Mouse (Mus musculus): ENCODE results near the gene Zbtb25.

Zbtb25 gene

DNA sequence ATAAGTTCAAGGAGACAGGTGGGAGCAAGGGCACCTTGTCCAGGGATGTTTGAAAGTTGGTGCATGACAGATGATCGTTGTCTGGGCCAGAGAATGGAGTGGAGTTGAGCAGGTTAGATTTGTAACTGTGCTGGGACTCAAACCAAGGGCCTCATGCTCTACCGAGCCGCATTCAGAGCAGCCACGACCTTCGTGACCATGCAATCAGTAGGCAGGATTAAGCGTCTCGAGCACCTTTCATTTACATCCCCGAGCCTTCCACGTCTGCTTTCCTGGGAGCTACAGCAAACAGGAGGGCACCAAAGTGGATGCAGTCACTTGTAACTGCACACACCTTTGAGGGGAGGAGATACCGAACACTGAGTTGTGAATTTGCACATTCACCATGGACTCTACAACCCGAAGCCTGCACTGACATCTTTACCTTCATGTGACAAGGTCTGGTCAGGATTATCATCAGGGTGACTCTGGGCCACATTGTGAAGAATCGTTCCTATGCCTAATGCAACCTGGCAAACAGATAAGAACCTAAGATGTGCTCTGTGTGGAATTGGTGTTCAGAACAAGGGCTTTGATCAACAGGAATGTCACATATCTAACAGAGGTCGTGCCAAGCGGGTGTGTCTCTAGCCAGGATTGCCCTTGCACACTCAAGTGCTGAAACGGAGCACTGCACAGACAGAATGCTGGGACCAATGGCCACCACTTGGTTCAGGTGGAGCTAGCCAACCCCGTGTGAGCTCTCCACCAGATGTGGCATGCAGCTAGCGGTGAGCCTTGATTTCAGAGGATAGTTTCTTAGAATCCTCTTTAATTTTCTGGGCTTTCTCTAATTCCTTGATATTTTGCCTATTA, 33.1 kb downstream of the Zbtb25 start:
- DNase-seq (ENCODE audit: low read depth, low spot score): peak; percentile 44

GRCm38 (mm10) chr12:76335641-76336040, 33.8 kb downstream of the Zbtb25 start:
- DNase-seq (ENCODE audit: low read depth, low spot score): no peak

DNA sequence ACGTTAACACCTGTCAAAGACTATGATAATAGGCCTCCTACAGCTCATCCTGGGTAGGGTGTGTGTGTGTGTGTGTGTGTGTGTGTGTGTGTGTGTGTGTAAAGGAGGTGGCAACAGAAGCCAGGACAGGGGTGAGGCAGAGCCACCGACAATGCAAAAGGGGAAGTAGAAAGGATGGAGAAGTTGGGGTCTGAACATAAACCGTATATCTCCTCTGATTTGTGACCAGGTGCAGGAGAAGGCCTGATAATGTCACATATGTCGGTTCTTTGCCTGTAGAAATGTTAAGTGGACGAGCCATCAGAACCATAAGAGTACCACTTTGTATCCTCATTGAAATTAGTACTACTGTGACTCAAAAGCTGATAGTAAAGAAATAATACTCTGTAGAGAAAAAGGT, 35.7 kb downstream of the Zbtb25 start:
- no peak for DNase-seq (ENCODE audit: low read depth, low spot score)

- no peak for DNase-seq (ENCODE audit: low read depth, low spot score)
Measured at GRCm38 (mm10) chr12:76328567-76329354, 40.6 kb downstream of the Zbtb25 start.

GRCm38 (mm10) chr12:76326437-76327220, 42.8 kb downstream of the Zbtb25 start:
- no peak for DNase-seq (ENCODE audit: low read depth, low spot score)

DNA sequence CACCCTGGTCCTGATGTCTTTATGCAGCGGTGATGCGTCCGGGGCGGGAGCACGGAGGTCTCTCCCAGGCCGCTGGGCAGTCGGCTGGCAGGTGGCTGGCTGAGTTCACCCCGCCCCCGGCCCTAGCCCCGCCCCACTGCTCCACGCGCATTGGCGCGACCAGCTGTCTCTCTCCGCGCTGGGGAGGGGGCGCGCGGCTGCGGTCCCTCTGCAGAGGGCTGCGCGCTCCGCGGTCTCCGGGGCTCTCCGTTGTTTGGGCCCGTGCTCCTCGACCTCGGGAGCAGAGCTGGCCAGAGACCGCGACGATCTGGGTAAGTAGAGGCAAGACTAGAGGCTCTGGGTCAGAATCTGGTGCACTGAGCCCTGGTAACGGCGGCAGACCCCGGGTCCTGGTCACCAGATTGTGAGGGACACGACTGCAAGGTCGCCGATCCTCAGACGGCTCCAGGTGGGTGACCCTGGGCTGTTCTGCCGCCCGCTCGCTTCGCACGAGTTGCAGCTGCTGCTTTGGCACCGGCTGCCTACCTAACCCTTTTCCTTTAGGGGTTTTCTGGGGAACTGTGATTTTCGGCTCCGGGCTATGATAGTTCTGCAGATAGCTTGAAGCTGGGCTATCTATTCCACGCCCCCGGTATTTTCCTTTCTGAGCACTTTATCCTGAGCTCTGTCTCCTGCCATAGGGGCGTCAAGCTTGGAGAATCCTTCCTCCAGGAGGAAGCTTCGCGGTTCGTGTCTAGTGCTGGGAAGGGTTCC, 44.5 kb downstream of the Zbtb25 start, which contains the start of gene Akap5:
Gene Akap5, plus strand, starts transcription at position 213 of the 753 bp plus-strand sequence.
- DNase-seq (ENCODE audit: low read depth, low spot score): peak; percentile 87

DNA sequence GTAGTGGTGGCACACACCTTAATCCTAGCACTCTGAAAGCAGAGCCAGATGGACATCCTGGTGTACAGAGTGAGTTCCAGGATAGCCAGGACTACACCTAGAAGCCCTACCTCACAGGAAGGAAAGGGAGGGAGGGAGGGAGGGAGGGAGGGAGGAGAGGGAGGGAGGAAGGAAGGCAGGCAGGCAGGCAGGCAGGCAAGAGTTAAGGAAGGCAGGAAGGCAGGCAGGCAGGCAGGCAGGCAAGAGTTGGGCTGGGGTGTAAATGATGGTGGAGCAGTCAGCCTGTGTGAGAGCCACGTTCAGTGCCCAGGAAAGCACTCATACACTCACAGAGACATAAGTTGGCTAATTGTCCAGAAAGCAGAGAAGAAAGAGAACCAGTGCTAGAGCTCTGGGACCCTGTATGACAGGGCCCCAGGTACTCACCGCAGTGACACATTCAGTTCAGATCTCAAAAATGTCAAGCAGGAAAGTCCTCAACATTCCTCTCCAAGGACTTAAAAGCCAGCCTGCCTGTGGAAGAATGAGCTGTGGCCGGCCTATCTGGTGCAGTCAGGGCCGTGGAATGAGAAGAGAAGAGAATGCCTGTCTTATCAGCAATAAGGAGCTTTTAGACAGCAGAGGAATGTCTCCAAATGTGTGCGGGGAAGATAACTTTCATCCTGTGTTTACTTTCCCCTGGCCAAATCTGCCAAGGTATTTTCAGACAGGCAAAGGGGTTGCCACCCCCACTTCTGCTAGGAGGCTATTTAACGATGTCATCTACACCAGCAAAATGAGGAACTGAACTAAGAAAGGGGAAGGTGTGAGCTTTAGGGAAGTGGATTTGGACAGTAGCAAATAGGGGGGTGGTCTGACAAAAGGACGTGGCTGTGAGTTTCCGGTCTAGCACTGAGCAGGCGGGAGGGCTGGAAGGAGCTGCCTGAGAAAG, 50.9 kb downstream of the Zbtb25 start:
- no peak for DNase-seq (ENCODE audit: low read depth, low spot score)

DNA sequence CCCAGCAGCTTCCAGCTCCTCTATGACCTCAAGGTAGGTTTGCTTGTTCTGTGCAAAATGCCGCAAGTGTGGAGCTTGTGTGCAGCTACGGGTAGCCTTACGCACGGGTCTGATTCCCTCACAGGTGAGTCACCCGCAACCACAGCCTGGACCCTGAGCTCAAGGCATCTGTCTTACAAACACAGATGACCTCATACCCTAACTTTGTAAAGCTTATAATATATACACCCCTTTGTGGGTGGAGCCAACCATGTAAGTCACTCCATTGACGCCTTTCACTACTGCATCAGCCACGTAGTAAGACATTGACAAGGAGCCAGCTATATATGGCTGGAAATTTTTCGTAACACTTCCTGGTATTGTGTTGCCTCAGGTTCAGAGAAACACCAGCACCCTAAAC, 57.5 kb downstream of the Zbtb25 start:
- DNase-seq (ENCODE audit: low read depth, low spot score): no peak

- no peak for DNase-seq (ENCODE audit: low read depth, low spot score)
Measured at GRCm38 (mm10) chr12:76311227-76311626, 58.2 kb downstream of the Zbtb25 start.

DNA sequence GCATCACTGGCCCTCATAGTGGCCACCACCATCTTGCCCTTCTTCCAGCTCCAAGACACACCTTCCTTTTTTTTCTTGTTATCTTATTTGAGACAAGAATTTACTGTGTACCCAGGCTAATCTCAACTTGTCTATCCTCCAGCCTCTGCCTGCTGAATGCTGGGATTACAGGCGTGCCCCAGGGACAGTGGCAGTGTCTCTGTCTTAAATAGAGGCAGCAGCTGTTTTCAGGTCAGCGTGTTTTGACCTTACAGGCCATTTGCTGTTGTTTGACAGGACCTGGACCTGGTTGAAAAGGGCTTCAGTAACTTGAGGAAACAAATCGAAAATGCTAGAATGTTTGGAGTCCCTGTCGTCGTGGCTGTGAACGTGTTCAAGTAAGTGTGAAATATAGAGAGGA, 58.8 kb downstream of the Zbtb25 start:
- no peak for DNase-seq (ENCODE audit: low read depth, low spot score)

GRCm38 (mm10) chr12:76310007-76310406, 59.4 kb downstream of the Zbtb25 start:
- no peak for DNase-seq (ENCODE audit: low read depth, low spot score)

- DNase-seq (ENCODE audit: low read depth, low spot score): no peak
Measured at GRCm38 (mm10) chr12:76308436-76308835, 61.0 kb downstream of the Zbtb25 start.

- DNase-seq (ENCODE audit: low read depth, low spot score): no peak
Measured at GRCm38 (mm10) chr12:76307964-76308363, 61.4 kb downstream of the Zbtb25 start.

- DNase-seq (ENCODE audit: low read depth, low spot score): peak; percentile 25
Measured at GRCm38 (mm10) chr12:76306852-76307561, 62.4 kb downstream of the Zbtb25 start.

- peak; percentile 50 for DNase-seq (ENCODE audit: low read depth, low spot score)
Measured at GRCm38 (mm10) chr12:76305107-76305506, 64.3 kb downstream of the Zbtb25 start.

DNA sequence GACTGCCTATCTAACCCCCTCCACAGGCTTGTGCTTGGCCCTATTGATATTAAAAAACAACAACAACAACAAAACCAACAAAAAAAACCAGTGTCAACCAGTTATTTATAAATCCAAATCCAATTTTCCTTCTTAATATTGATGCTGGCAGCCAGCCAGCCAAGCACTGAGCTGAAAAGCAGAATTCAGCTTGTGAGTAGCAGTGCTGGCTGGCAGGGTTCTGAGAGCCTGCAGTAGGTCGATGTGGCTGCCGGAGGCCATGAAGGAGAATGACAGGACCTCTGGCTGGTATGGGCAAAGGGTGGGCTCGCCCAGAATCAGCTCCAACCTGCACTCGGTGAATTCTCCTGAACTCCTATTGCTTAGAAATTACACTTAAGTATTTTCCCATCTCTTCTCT, 65.2 kb downstream of the Zbtb25 start:
- no peak for DNase-seq (ENCODE audit: low read depth, low spot score)

GRCm38 (mm10) chr12:76303474-76303873, 65.9 kb downstream of the Zbtb25 start:
- no peak for DNase-seq (ENCODE audit: low read depth, low spot score)

GRCm38 (mm10) chr12:76300367-76300766, 69.0 kb downstream of the Zbtb25 start:
- DNase-seq (ENCODE audit: low read depth, low spot score): no peak

DNA sequence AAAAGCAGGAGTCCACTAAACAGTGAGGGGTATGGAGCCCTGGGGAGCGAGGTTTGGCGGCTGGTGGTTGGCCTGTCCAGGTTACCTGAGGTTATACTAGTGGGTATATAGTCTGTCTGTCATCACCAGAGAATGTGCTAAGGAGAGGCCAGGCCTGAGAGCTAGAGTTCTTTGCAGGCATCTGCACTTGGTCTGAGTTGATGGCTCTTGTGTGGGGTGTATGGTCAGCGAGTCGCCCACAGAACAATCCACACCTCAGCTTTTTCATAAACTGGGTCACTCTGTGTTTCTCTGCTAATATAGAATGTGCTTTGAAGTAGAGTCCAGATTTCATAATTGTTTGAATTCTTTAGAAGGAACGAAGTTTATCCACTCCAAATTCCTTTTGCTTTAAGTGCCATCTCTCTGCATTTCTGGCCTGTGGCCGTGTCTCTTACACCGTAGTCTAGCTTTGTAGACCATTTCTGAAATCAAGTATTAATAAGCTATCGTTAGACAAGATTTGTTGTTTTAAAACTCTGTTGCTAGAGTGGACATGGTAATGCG, 70.0 kb downstream of the Zbtb25 start:
- DNase-seq (ENCODE audit: low read depth, low spot score): no peak

All from ZHBTc4 (cell line).